Mouse (Mus musculus) forebrain, postnatal 0 days (tissue): ENCODE data around the gene Capns1. TPM values are rescaled to one million over a fixed set of nuclear protein-coding genes. Genes with fewer than 3 reads are reported as not detected.

Experiments
- ATAC-seq: fragments of 200-750 bp; cut with Nextera tagmentation; 2 replicates; pipeline ENCODE4 v1.8.0; 2017; ENCODE audit warnings: mild to moderate bottlenecking, moderate library complexity
- DNase-seq: peaks from one replicate; pipeline ENCODE4 v3.0.0-alpha.2; 2015
- H3K27ac ChIP-seq: fragments of 300-500 bp; sonication (generic); 2 replicates; pipeline ENCODE4 v1.5.1; 2014; ENCODE audit warnings: low read depth, mild to moderate bottlenecking, antibody characterized with exemption, low read length, moderate library complexity, mixed read lengths
- H3K27me3 ChIP-seq: fragments of 300-500 bp; sonication (generic); 2 replicates; pipeline ENCODE4 v1.6.1; 2014; ENCODE audit warnings: mild to moderate bottlenecking, low read length, mixed read lengths; ENCODE audit not compliant: insufficient read depth
- H3K36me3 ChIP-seq: fragments of 300-500 bp; sonication (generic); 2 replicates; pipeline ENCODE4 v1.6.1; 2014; ENCODE audit warnings: mild to moderate bottlenecking, moderate library complexity; ENCODE audit not compliant: insufficient read depth
- H3K4me1 ChIP-seq: fragments of 300-500 bp; sonication (generic); 2 replicates; pipeline ENCODE4 v1.6.1; 2014; ENCODE audit warnings: antibody characterized with exemption; ENCODE audit not compliant: insufficient read depth
- H3K4me2 ChIP-seq: fragments of 300-500 bp; sonication (generic); 2 replicates; pipeline ENCODE4 v1.6.1; 2014; ENCODE audit warnings: low read depth, mild to moderate bottlenecking, moderate library complexity
- H3K4me3 ChIP-seq: fragments of 300-500 bp; sonication (generic); 2 replicates; pipeline ENCODE4 v1.5.1; 2014; ENCODE audit warnings: low read depth, low read length, mixed read lengths
- H3K9ac ChIP-seq: fragments of 300-500 bp; sonication (generic); 2 replicates; pipeline ENCODE4 v1.6.1; 2014; ENCODE audit warnings: mild to moderate bottlenecking
- H3K9me3 ChIP-seq: fragments of 300-500 bp; sonication (generic); 2 replicates; pipeline ENCODE4 v1.6.1; 2016; ENCODE audit warnings: low read length
- CTCF ChIP-seq: sonication (generic); IDR thresholded peaks from 2 replicates; pipeline ENCODE4 v1.5.1; 2016; ENCODE audit warnings: antibody characterized with exemption, control low read depth, low read depth
- WGBS: fragments of 180-500 bp; shearing (Covaris S2); extraction: QIAGEN DNeasy Blood & Tissue Kit; methylation state at CpG from one replicate; pipeline ENCODE4 v1.1.7; 2014; 5-methylcytosine and 5-hydroxymethylcytosine counted together
- polyA plus RNA-seq: library from polyadenylated mRNA; unstranded; fragments of >200 nt; fragmentation: Nextera tagmentation; extraction: Ambion mirVana; gene quantifications from 2 replicates; pipeline ENCODE4 v1.2.1, GENCODE M21; 2015
- total RNA-seq: library from RNA; depleted of rRNA; stranded (reverse); fragments of >200 nt; gene quantifications from 2 replicates; pipeline ENCODE4 v1.2.3, GENCODE M21; 2014

Gene Capns1
- total and polyA plus RNA-seq, 2 experiments from 2014 or later: 65.9 to 162 TPM

DNA sequence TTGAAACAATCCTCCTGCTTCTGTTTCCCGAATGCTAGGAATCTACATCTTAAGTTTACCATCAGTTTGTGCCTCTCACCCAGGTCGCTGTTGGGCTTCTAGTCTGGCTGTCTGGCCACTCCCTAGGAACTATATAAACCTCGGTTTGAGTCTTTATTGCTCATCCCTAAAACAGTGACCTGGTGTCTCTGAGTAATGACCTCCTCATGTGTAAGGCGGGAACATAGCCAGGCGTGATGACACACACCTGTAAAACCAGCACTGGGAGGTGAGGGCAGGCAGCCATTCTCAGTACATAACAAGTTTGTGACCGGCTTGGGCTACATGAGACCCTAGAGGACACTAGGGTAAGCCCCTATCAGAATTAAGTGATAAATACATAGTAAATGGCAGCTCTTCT, 3.1 kb downstream of the Capns1 start:
- whole genome bisulfite sequencing: 76% methylated on average over 6 of the region's 6 CpGs
- Histone ChIP-seq H3K36me3 (peaks cover 19% of the 10 kb centered on the region), H3K9me3 (no peaks in the 10 kb centered on the region), H3K4me2 (peak overlapping the region; percentile 52), H3K4me1 (peaks cover 10% of the 10 kb centered on the region), H3K27me3 (no peaks in the 10 kb centered on the region), H3K27ac (peak overlapping the region; percentile 86), H3K4me3 (peak overlapping the region; percentile 84), H3K9ac (peak overlapping the region; percentile 89)
- TF ChIP-seq CTCF: no peak
- ATAC-seq (no peak), DNase-seq (no peak)

DNA sequence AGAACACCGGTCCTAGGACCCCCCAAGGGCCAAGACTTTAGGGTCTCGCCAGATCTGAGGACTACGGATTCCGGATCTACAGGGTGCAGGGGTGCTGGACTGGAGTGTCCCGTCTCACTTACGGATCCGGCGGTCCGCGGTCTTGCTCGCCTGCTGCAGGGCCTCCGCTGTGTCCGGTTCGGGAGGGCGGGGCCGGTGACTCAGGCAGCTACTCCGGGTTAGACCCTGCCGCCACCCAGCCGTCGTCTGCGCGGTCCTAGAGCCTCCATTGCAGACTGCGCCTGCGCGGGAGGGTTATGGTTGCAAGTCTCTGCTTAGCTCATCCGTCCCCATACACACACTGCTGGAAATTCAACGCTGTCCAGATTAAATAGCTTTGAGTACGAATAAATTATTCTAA, 3.7 kb downstream of the Capns1 start:
- Histone ChIP-seq H3K27me3 (no peaks in the 10 kb centered on the region), H3K27ac (peak overlapping the region; percentile 86), H3K4me3 (peak overlapping the region; percentile 84), H3K9me3 (no peaks in the 10 kb centered on the region), H3K4me1 (peaks cover 10% of the 10 kb centered on the region), H3K36me3 (peaks cover 22% of the 10 kb centered on the region), H3K4me2 (peak overlapping the region; percentile 52), H3K9ac (peak overlapping the region; percentile 89)
- TF ChIP-seq CTCF: no peak
- ATAC-seq: peak; percentile 94
- 5% methylated on average over 28 of the region's 28 CpGs for WGBS
- peak; percentile 96 for DNase-seq

DNA sequence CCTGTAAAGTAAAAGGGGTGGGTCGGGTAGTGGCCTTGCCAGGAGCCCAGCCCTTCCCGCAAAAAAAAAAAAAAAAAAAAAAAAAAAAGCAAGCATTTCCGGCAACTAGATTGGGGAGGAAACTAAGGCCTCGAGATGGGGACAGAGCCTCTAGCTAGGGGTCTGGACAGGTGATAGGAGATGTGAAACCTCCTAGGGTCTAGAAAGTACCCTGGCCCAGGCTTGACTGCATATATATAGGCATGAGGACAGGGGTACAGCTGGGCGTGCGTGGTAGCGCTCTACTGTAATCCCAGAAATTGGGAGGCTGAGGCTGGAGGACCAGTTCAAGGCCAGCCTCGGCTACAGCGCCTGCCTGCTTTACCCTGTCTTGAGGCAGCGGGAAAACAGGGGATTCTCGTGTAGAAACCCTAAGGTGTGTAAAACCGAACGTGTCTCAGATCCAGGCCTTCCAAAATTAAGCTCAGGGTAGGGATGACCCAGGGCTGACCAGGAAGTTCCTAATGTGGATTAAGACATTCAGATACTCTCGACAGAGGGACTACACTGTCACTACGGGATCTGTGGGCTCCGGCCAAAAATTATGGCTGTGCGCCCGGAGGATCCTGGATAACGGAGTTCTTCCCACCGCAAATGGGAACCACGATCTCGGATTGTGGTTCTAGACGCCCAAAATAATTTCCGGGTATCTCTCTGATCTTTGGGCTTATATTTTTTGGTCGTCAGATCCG, 4.3 kb downstream of the Capns1 start:
- H3K36me3 ChIP-seq: peaks cover 23% of the 10 kb centered on the region
- TF ChIP-seq CTCF: no peak
- no peaks in the 10 kb centered on the region for H3K27me3 ChIP-seq
- under 1% methylated on average over 26 of the region's 26 CpGs for WGBS
- H3K9ac ChIP-seq: peak overlapping the region; percentile 89
- ATAC-seq: peak; percentile 17
- H3K4me2 ChIP-seq: peak overlapping the region; percentile 52
- H3K27ac ChIP-seq: peak overlapping the region; percentile 86
- H3K4me1 ChIP-seq: peaks cover 10% of the 10 kb centered on the region
- peak; percentile 75 for DNase-seq
- peak overlapping the region; percentile 84 for H3K4me3 ChIP-seq
- no peaks in the 10 kb centered on the region for H3K9me3 ChIP-seq

DNA sequence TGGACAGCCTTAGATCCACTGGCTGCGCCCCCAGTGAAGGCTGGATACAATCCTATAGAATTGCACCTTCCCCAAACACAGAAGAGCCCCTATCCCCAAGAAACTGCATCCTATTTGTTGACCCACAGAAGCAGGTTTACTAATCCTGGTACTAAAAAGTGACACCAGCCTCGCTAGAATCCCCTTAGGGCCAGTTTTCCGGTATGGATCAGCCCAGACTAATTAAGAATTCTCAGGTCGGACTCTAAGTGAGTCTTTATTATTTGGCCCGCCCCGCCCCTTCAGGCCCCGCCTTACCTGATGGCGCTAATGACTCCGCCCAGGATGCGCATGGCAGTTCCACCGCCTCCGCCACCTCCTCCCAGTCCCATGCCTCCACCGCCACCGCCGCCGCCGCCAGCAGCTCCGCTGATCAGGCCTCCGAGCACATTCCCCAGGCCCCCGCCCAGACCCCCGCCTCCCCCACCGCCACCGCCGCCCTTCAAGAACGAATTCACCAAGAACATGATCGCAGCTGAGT, 5.0 kb downstream of the Capns1 start:
- TF ChIP-seq CTCF: no peak
- Histone ChIP-seq H3K9ac (peak overlapping the region; percentile 89), H3K27ac (peak overlapping the region; percentile 86), H3K4me2 (peak overlapping the region; percentile 52), H3K4me3 (peak overlapping the region; percentile 84), H3K4me1 (peaks cover 10% of the 10 kb centered on the region), H3K36me3 (peaks cover 28% of the 10 kb centered on the region), H3K9me3 (no peaks in the 10 kb centered on the region), H3K27me3 (no peaks in the 10 kb centered on the region)
- under 1% methylated on average over 25 of the region's 26 CpGs for WGBS
- ATAC-seq: peak; percentile 67
- DNase-seq: peak; percentile 77

DNA sequence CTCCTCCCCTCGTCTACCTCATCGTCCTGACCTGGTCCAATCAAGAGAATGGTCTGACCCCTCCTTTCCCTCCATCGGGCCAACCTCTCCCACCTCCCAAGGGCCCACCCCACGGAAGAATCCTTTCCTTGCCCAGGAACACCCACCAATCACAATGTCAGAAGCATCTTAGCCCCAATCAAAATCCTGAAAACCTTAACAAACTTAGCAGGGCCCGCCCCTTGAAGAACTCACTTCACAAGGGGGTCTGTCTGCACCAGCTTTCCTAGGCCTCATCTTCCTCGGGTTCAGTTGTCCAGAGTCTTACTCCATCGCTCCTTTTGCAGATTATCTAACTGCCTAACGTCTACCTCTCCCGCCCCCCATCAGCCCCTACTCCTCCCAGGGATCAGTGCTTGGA, 5.6 kb downstream of the Capns1 start:
- H3K9me3 ChIP-seq: no peaks in the 10 kb centered on the region
- peaks cover 10% of the 10 kb centered on the region for H3K4me1 ChIP-seq
- WGBS: 22% methylated on average over 9 of the region's 9 CpGs
- H3K27me3 ChIP-seq: no peaks in the 10 kb centered on the region
- no peak overlapping the region for H3K27ac ChIP-seq
- no peak for ATAC-seq
- peaks cover 34% of the 10 kb centered on the region for H3K36me3 ChIP-seq
- peak overlapping the region; percentile 52 for H3K4me2 ChIP-seq
- TF ChIP-seq CTCF: no peak
- peak overlapping the region; percentile 89 for H3K9ac ChIP-seq
- peak overlapping the region; percentile 84 for H3K4me3 ChIP-seq
- DNase-seq: no peak

DNA sequence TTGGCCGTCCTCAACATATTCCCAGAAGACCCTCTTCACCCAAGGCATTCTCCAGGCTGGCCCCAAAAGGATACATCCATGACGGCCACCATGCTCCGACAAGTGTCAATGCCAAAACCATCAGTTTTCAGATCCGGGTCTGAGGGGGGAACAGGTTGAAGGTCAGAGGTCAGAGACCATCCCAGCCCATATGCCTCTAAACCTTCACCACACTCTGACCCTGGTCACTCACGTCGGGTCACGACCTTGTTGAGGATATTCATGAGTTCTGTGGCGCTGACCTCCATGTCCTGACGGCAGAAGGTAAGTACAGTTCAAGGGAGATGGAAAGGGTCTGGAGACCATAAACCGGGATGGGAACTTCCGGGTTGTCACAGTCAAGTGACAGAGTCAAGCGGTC, 6.5 kb downstream of the Capns1 start:
- ATAC-seq (no peak), DNase-seq (no peak)
- 93% methylated on average over 12 of the region's 12 CpGs for WGBS
- Histone ChIP-seq H3K9ac (no peak overlapping the region), H3K9me3 (no peaks in the 10 kb centered on the region), H3K36me3 (peaks cover 44% of the 10 kb centered on the region), H3K4me3 (no peak overlapping the region), H3K27me3 (no peaks in the 10 kb centered on the region), H3K27ac (no peak overlapping the region), H3K4me2 (no peak overlapping the region), H3K4me1 (peaks cover 10% of the 10 kb centered on the region)
- no peak for TF ChIP-seq CTCF

DNA sequence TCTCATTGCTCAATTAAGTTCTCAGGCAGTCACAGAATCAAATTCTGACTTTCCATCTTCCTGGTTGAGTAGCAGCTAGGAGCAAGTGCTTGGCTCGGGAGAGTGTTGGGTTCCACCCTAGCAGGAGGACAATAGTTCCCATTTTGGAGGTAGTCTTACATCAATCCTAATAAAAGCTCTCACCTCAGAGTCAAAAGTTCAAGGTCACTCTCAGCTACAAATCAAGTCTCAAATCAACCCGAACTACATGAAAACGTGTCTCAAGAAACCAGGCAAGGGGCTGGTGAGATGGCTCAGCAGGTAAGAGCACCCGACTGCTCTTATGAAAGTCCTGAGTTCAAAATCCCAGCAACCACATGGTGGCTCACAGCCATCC, 9.5 kb downstream of the Capns1 start:
- H3K36me3 ChIP-seq: peaks cover 56% of the 10 kb centered on the region
- no peak for ATAC-seq

More for the DNA sequence above, 9.5 kb downstream of the Capns1 start:
- Histone ChIP-seq H3K27me3 (no peaks in the 10 kb centered on the region), H3K4me2 (no peak overlapping the region), H3K9me3 (no peaks in the 10 kb centered on the region), H3K9ac (no peak overlapping the region), H3K27ac (no peak overlapping the region), H3K4me3 (no peak overlapping the region), H3K4me1 (peaks cover 5% of the 10 kb centered on the region; the same call in 1 of the 2 replicates)
- 90% methylated on average over 4 of the region's 4 CpGs for WGBS
- DNase-seq: no peak
- no peak for TF ChIP-seq CTCF
